Mouse (Mus musculus) layer of hippocampus, adult 2 months (tissue): ENCODE measurements around the gene Acvr1. TPM values are rescaled to one million over a fixed set of nuclear protein-coding genes. Genes with fewer than 3 reads are reported as not detected.
A peak's percentile ranks its signal among the peaks of the same experiment; 100 is the strongest.

Experiments
- DNase-seq, 2 experiments: peaks; one replicate each; pipeline ENCODE4 v3.0.0; 2022; ENCODE audit warnings: low spot score in 2 of 2
- H3K27ac ChIP-seq: fragments of 200-600 bp; 2 replicates; pipeline ENCODE4 v1.8.1; 2022
- H3K4me3 ChIP-seq: fragments of 200-600 bp; 2 replicates; pipeline ENCODE4 v1.8.1; 2022; ENCODE audit warnings: mild to moderate bottlenecking
- CTCF ChIP-seq: fragments of 200-600 bp; conservative IDR thresholded peaks from 2 replicates; pipeline ENCODE4 v1.8.1; 2022; ENCODE audit warnings: antibody characterized with exemption, mild to moderate bottlenecking, moderate library complexity
- total RNA-seq, 2 experiments: library from RNA; stranded (reverse); gene quantifications; 2 replicates each; pipeline ENCODE4 v1.2.3; 2021

Gene Acvr1
- total RNA-seq, 2 experiments from 2014 or later = 46.0 to 48.2 TPM

- no peak overlapping the region for H3K4me3 ChIP-seq
- DNase-seq = no peak
- no peak overlapping the region for H3K27ac ChIP-seq
- TF ChIP-seq CTCF = no peak
Observed at GRCm38 (mm10) chr2:58379475-58379874, 187.5 kb downstream of the Acvr1 start.

GRCm38 (mm10) chr2:58377417-58378130 lies 189.4 kb downstream of the Acvr1 start:
- DNase-seq = no peak

DNA sequence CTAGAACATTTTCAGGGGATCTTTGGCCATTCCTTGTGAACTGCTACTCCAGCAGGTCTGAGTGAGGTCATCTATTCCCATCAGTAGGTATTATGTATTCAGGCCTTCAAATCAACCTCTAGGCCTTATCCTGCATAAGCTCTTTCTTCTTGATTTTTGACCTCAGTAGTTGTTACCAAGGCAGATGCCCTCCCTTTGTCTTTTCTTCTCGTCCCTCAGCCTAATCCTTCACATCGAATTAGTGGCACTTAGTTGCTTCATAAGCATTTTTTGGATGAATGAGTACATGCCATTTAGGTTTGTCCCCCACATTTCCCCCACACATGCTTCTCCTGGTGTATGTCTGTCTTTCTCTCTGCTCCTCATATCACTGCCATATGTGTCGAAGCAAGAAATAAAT lies 200.8 kb downstream of the Acvr1 start:
- no peak overlapping the region for H3K4me3 ChIP-seq
- no peak for TF ChIP-seq CTCF
- H3K27ac ChIP-seq = no peak overlapping the region
- no peak for DNase-seq

More at GRCm38 (mm10) chr2:58377417-58378130, 189.4 kb downstream of the Acvr1 start:
- TF ChIP-seq CTCF = no peak
- H3K4me3 ChIP-seq = no peak overlapping the region
- H3K27ac ChIP-seq = no peak overlapping the region

- Histone ChIP-seq H3K27ac (no peak overlapping the region), H3K4me3 (no peak overlapping the region)
- no peak for TF ChIP-seq CTCF
- DNase-seq = no peak
Observed at GRCm38 (mm10) chr2:58361361-58362046, 205.5 kb downstream of the Acvr1 start.

DNA sequence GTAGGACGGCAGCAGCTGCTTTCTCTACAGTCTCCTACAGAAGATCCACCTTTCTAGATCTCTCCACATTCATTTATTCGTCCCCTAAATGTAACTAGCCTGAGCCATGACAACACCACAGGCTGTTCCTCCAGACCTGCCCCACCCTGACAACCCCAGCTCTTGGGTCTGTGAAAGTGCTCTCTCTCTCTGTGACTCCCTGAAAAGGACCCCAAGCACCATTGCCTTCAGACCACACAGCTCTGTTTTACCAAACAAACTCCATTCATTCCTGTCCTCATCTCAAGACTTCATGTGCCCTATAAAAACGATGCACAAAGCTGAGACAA lies 208.9 kb downstream of the Acvr1 start:
- H3K4me3 ChIP-seq = peak overlapping the region; percentile 69
- H3K27ac ChIP-seq = peak overlapping the region; percentile 74
- DNase-seq = no peak
- no peak for TF ChIP-seq CTCF

- peak; percentile 12 to 28 for DNase-seq
- Histone ChIP-seq H3K4me3 (peak within 1 kb of the TSS; percentile 69), H3K27ac (peak within 1 kb of the TSS; percentile 74)
- TF ChIP-seq CTCF = peak; percentile 16; the same call in 1 of the 2 replicates
Observed at GRCm38 (mm10) chr2:58357414-58358131, 209.4 kb downstream of the Acvr1 start, which contains the start of gene Acvr1c. TSS of gene Acvr1c (minus strand) at chr2:58357895.

- peak overlapping the region; percentile 69 for H3K4me3 ChIP-seq
- no peak for TF ChIP-seq CTCF
- H3K27ac ChIP-seq = peak overlapping the region; percentile 74
- DNase-seq = peak in 1 of 2 experiments; percentile 11
Observed at GRCm38 (mm10) chr2:58357068-58357413, 209.9 kb downstream of the Acvr1 start.

GRCm38 (mm10) chr2:58354389-58354788 lies 212.6 kb downstream of the Acvr1 start:
- TF ChIP-seq CTCF = no peak
- no peak overlapping the region for H3K4me3 ChIP-seq
- H3K27ac ChIP-seq = no peak overlapping the region
- DNase-seq = no peak

GRCm38 (mm10) chr2:58352846-58353245 lies 214.1 kb downstream of the Acvr1 start:
- Histone ChIP-seq H3K27ac (no peak overlapping the region), H3K4me3 (no peak overlapping the region)
- DNase-seq = no peak
- TF ChIP-seq CTCF = no peak

GRCm38 (mm10) chr2:58350657-58351056 lies 216.3 kb downstream of the Acvr1 start:
- no peak for DNase-seq
- TF ChIP-seq CTCF = no peak
- H3K27ac ChIP-seq = no peak overlapping the region
- H3K4me3 ChIP-seq = no peak overlapping the region

Other genes starting within 250 kb of the Acvr1 start
- 10 to 100 TPM; 14.7 to 15.8 TPM for gene Acvr1c, start 209.3 kb downstream of the Acvr1 start, total RNA-seq
- not detected for gene Gm17409, start 97.0 kb downstream of the Acvr1 start, total RNA-seq
- 10 to 100 TPM; 32.7 to 38.5 TPM for gene Upp2, start 141 bp upstream of the Acvr1 start, total RNA-seq